Comparison of ENCODE assay signal across 12 mouse cellular contexts in genomic region chr2:148171113-148171512, GRCm38 (mm10).
A peak's percentile ranks its signal among the peaks of the same experiment; 100 is the strongest.
DNase-seq lines count a peak whose midpoint lies in the region; ATAC-seq and TF ChIP-seq lines count a peak whose summit lies in the region.
"Had no signal": no experiment of that assay in that cellular context is flagged by ENCODE, and none has a peak within 500 bp of the region (broad histone marks: within the 10 kb centered on the region; RNA-seq: fewer than 3 reads in every experiment).

No protein-coding gene starts in this region.

- H3K4me2 ChIP-seq in kidney, embryonic 16.5 days (replicated peaks; ENCODE audit: low read depth, low read length) = no peak overlapping the region

- WGBS in heart, embryonic 10.5 days = 56% methylated on average over 4 of the region's 4 CpGs
- 51% methylated on average over 4 of the region's 4 CpGs for WGBS in kidney, embryonic 16.5 days

- intact Hi-C loops in left cerebral cortex, adult 2 months (cut with DNase I) = no loop called here

- H3K4me3 ChIP-seq in left cerebral cortex, adult 2 months = no peak overlapping the region
- no peak overlapping the region for H3K4me3 ChIP-seq in heart, embryonic 10.5 days
- H3K4me3 ChIP-seq in kidney, embryonic 16.5 days (ENCODE audit: low read length) = no peak overlapping the region

- no peak overlapping the region for H3K9ac ChIP-seq in kidney, embryonic 16.5 days (replicated peaks; ENCODE audit: low read length)

- peak; percentile 67; the same call in 1 of the 2 replicates for ATAC-seq in kidney, embryonic 16.5 days (ENCODE audit: low FRiP score, low TSS enrichment)

- 0 out of 2 replicates have a peak, but pooled peaks cover 4% of the 10 kb centered on the region for H3K4me1 ChIP-seq in heart, embryonic 10.5 days
- 0 out of 2 replicates have a peak, but pooled peaks cover 3% of the 10 kb centered on the region for H3K4me1 ChIP-seq in kidney, embryonic 16.5 days (ENCODE audit: insufficient read depth, low read length)

- no peaks in the 10 kb centered on the region for H3K9me3 ChIP-seq in heart, embryonic 10.5 days
- H3K9me3 ChIP-seq in kidney, embryonic 16.5 days (ENCODE audit: low read length) = no peaks in the 10 kb centered on the region

- peak overlapping the region; percentile 37; the same call in 1 of the 2 replicates for H3K27ac ChIP-seq in left cerebral cortex, adult 2 months
- H3K27ac ChIP-seq in heart, embryonic 10.5 days = peak overlapping the region; percentile 13; the same call in 1 of the 2 replicates
- peak overlapping the region; percentile 21 for H3K27ac ChIP-seq in kidney, embryonic 16.5 days (ENCODE audit: low read length)

- H3K27me3 ChIP-seq in heart, embryonic 10.5 days (ENCODE audit: insufficient read depth, poor library complexity, severe bottlenecking) = no peaks in the 10 kb centered on the region
- no peaks in the 10 kb centered on the region for H3K27me3 ChIP-seq in kidney, embryonic 16.5 days (ENCODE audit: insufficient read depth, low read length)

- no peaks in the 10 kb centered on the region for H3K36me3 ChIP-seq in heart, embryonic 10.5 days
- no peaks in the 10 kb centered on the region for H3K36me3 ChIP-seq in kidney, embryonic 16.5 days (ENCODE audit: insufficient read depth, low read length)

- no peak for TF ChIP-seq CTCF in left cerebral cortex, adult 2 months (IDR thresholded peaks at IDR 0.05)

- no peak for DNase-seq in left cerebral cortex, adult 2 months (ENCODE audit: extremely low spot score in 1 of 2, low spot score in 2 of 2)
- DNase-seq in left cerebral cortex, adult 9 months (ENCODE audit: low spot score in 2 of 2) = no peak
- DNase-seq in heart, embryonic 10.5 days (ENCODE audit: low spot score) = no peak
- peak; percentile 73 for DNase-seq in lung, postnatal 25 days (ENCODE audit: low spot score)
- DNase-seq in thymus, postnatal 0 days (ENCODE audit: low spot score) = no peak
- no peak for DNase-seq in embryo, embryonic 11 days
- DNase-seq in frontal cortex, adult 2 months (ENCODE audit: extremely low spot score in 1 of 2, low spot score in 1 of 2) = no peak
- DNase-seq: cerebellum, postnatal 36 days; left cerebral cortex, postnatal 4 days; right cerebral cortex, postnatal 25 days; thymus, adult 18-20 months had no signal
